Mouse (Mus musculus): Measurements from ENCODE around the gene Tmem81. TPM values are rescaled to one million over a fixed set of nuclear protein-coding genes. Genes with fewer than 3 reads are reported as not detected.

The Tmem81 gene
- 1.0 and 1.2 TPM in 2 replicates for polyA plus RNA-seq (2015; fragmentation: Nextera tagmentation; extraction: Ambion mirVana)

DNA sequence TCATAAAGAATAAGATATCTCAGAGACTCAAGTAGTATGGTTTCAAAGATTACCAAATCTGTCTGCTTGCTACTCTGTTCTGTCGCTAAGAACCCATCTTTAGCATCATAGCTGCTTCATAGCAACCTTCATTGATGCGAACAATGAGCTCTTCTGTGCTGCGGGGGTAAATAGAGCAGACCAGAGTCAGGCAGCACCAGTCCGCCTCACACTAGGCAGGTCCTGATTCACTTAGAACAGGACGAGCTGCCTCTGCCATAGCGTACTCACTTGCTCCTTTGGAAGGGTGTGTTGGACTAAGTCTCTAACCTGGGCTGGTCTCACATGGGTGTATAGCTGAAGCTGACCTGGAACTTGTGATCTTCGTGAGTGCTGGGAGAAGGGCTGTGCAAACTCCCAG is at the start of gene Tmem81:
TSS of gene Tmem81 (plus strand) at position 173 of the 400 bp plus-strand sequence.

DNA sequence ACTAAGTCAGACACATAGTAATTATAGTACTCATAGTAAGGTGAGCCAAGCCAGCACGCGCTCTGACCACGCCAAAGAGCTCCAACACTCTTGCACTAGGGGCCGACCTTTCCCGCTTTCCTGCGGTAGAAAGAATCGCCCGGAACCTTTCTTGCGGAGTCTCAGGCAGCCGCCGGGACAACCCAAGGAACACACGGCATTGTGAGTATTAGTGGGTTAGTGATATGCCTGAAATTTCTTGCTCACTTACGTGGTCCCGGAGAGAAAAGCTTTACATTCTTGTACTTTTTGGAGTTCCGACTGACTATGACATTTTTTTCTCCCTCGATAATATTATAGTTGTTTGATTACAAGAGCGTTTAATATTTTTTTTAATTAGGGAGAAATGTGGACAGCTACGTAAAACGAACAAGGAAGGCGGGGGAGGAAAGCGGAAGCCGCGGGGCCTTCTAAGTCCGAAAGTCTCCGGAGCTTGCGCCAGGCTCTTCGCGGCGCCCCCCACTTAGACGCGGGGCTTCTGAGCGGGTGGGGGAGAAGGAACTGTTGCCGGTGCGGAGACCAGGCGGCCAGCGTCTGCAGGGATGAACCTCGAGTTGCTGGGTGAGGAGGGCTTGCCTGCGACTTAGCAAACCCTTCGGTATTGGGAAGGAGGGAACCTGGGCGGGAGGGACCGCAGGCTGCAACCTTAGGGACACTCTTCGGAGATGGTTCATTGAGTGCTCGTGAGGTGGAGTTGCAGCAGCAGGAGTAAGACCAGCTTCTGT is 28.9 kb upstream of the Tmem81 start, which contains the start of gene Rbbp5:
TSS of gene Rbbp5 (plus strand) at position 438 of the 764 bp plus-strand sequence.

DNA sequence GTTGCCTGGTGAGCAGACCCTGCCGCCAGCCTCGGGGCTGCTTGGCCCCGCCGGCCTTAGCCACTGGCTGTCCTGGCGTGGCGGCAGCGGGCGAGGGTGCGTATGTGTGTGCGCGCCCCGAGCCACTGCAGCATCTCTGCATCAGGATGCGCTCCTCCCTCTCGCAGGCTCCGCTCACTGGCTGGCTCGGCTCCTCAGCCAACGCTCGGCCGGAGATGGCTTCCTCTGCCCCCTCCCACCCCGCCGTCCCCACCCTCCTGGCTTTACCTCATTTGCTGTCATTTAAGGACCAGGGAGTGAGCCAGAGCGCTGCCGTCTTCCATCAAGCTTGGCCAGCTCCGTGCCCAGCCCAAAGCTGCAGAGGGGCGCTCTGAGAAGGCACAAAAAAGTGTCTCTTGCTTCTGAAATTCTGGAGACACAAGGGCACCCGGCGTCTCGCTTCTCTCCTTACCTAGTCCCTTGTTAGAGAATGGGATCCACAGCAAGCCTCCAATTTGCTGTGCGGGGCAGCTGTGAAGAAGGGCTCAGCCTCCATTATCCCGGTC is 36.8 kb downstream of the Tmem81 start, which contains the start of gene Cntn2:
TSS of gene Cntn2 (minus strand) at position 495 of the 545 bp plus-strand sequence.

Other genes with a start within 250 kb of the Tmem81 start
- 0.10 and 0.35 TPM in 2 replicates for gene Klhdc8a, start 207.6 kb upstream of the Tmem81 start, polyA plus RNA-seq (2015; fragmentation: Nextera tagmentation; extraction: Ambion mirVana)
- 4.6 and 6.6 TPM in 2 replicates for gene Nuak2, start 190.1 kb upstream of the Tmem81 start, polyA plus RNA-seq (2015; fragmentation: Nextera tagmentation; extraction: Ambion mirVana)
- 239 and 263 TPM in 2 replicates for gene Tmcc2, start 114.9 kb upstream of the Tmem81 start, polyA plus RNA-seq (2015; fragmentation: Nextera tagmentation; extraction: Ambion mirVana)
- gene Dstyk, start 88.7 kb upstream of the Tmem81 start, polyA plus RNA-seq (2015; fragmentation: Nextera tagmentation; extraction: Ambion mirVana): 6.5 and 8.3 TPM in 2 replicates
- gene Rbbp5, start 28.9 kb upstream of the Tmem81 start, polyA plus RNA-seq (2015; fragmentation: Nextera tagmentation; extraction: Ambion mirVana): 21.5 and 24.5 TPM in 2 replicates
- 0.02 TPM in 1 of 2 replicates, not detected in the other for gene Cntn2, start 37.0 kb downstream of the Tmem81 start, polyA plus RNA-seq (2015; fragmentation: Nextera tagmentation; extraction: Ambion mirVana)
- 0.38 and 0.48 TPM in 2 replicates for gene Nfasc, start 235.6 kb downstream of the Tmem81 start, polyA plus RNA-seq (2015; fragmentation: Nextera tagmentation; extraction: Ambion mirVana)